Mouse (Mus musculus): ENCODE results near the gene Rnls.

- TF ChIP-seq CTCF (conservative IDR thresholded peaks at IDR 0.05; ENCODE audit: insufficient read depth, insufficient read length, low read depth, low read length) (no peak), POLR2A (IDR thresholded peaks at IDR 0.05; ENCODE audit: low read depth, low read length) (no peak)
Measured at GRCm38 (mm10) chr19:33244196-33244595, 147.9 kb downstream of the Rnls start.

Data from kidney, adult 2 months (tissue).